In genomic region chr2:112826571-112826970, GRCm38 (mm10) we compare ENCODE assay signal across 32 mouse cellular contexts.
DNase-seq lines count a peak whose midpoint lies in the region; ATAC-seq and TF ChIP-seq lines count a peak whose summit lies in the region.
"Had no signal": no experiment of that assay in that cellular context is flagged by ENCODE, and none has a peak within 500 bp of the region (broad histone marks: within the 10 kb centered on the region; RNA-seq: fewer than 3 reads in every experiment).

No protein-coding gene starts in this region.

- WGBS in lung, embryonic 14.5 days, result 21% methylated on average over 4 of the region's 4 CpGs
- WGBS in embryonic facial prominence, embryonic 14.5 days, result 30% methylated on average over 4 of the region's 4 CpGs
- 37% methylated on average over 4 of the region's 4 CpGs for WGBS in heart, embryonic 12.5 days
- WGBS in stomach, postnatal 0 days, result 25% methylated on average over 4 of the region's 4 CpGs

- no peaks in the 10 kb centered on the region for H3K4me1 ChIP-seq in lung, embryonic 14.5 days (ENCODE audit: insufficient read depth)
- H3K4me1 ChIP-seq in embryonic facial prominence, embryonic 14.5 days (ENCODE audit: control insufficient read depth, insufficient read depth, low read length), result no peaks in the 10 kb centered on the region
- no peaks in the 10 kb centered on the region for H3K4me1 ChIP-seq in heart, embryonic 12.5 days (replicated peaks)
- no peaks in the 10 kb centered on the region for H3K4me1 ChIP-seq in stomach, postnatal 0 days (replicated peaks; ENCODE audit: control insufficient read depth, insufficient read depth)
- H3K4me1 ChIP-seq: heart, embryonic 15.5 days; neural tube, embryonic 15.5 days; stomach, embryonic 15.5 days had no signal

- no peak overlapping the region for H3K27ac ChIP-seq in lung, embryonic 14.5 days (ENCODE audit: low read depth)
- no peak overlapping the region for H3K27ac ChIP-seq in embryonic facial prominence, embryonic 14.5 days (replicated peaks; ENCODE audit: low read depth, low read length)
- H3K27ac ChIP-seq in heart, embryonic 12.5 days (ENCODE audit: poor library complexity, severe bottlenecking), result no peak overlapping the region
- no peak overlapping the region for H3K27ac ChIP-seq in stomach, postnatal 0 days (replicated peaks)
- H3K27ac ChIP-seq: embryonic facial prominence, embryonic 12.5 days; forebrain, embryonic 10.5 days; heart, embryonic 15.5 days; hindbrain, embryonic 13.5 days; limb, embryonic 12.5 days; macrophage; neural tube, embryonic 15.5 days; stomach, embryonic 15.5 days had no signal

- no peaks in the 10 kb centered on the region for H3K36me3 ChIP-seq in lung, embryonic 14.5 days (ENCODE audit: insufficient read depth)
- H3K36me3 ChIP-seq in embryonic facial prominence, embryonic 14.5 days (ENCODE audit: control insufficient read depth, insufficient read depth, low read length), result no peaks in the 10 kb centered on the region
- H3K36me3 ChIP-seq in heart, embryonic 12.5 days, result no peaks in the 10 kb centered on the region
- no peaks in the 10 kb centered on the region for H3K36me3 ChIP-seq in stomach, postnatal 0 days (ENCODE audit: control insufficient read depth, insufficient read depth, low read length)
- H3K36me3 ChIP-seq: embryonic facial prominence, embryonic 12.5 days; forebrain, embryonic 10.5 days; heart, embryonic 15.5 days; hindbrain, embryonic 13.5 days; limb, embryonic 12.5 days; neural tube, embryonic 15.5 days; stomach, embryonic 15.5 days had no signal

- H3K4me3 ChIP-seq in lung, embryonic 14.5 days (ENCODE audit: low read depth, low read length), result no peak overlapping the region
- H3K4me3 ChIP-seq in embryonic facial prominence, embryonic 14.5 days (ENCODE audit: low read depth, low read length), result no peak overlapping the region
- H3K4me3 ChIP-seq in heart, embryonic 12.5 days, result no peak overlapping the region
- no peak overlapping the region for H3K4me3 ChIP-seq in stomach, postnatal 0 days (ENCODE audit: low read depth, low read length)
- H3K4me3 ChIP-seq: embryonic facial prominence, embryonic 12.5 days; forebrain, embryonic 10.5 days; heart, embryonic 15.5 days; hindbrain, embryonic 13.5 days; limb, embryonic 12.5 days; neural tube, embryonic 15.5 days; stomach, embryonic 15.5 days had no signal

- H3K9me3 ChIP-seq in lung, embryonic 14.5 days (ENCODE audit: low read depth, low read length), result no peaks in the 10 kb centered on the region
- no peaks in the 10 kb centered on the region for H3K9me3 ChIP-seq in embryonic facial prominence, embryonic 14.5 days (ENCODE audit: control insufficient read depth, low read length)
- no peaks in the 10 kb centered on the region for H3K9me3 ChIP-seq in heart, embryonic 12.5 days (replicated peaks)
- no peaks in the 10 kb centered on the region for H3K9me3 ChIP-seq in stomach, postnatal 0 days (ENCODE audit: control insufficient read depth, low read length)
- H3K9me3 ChIP-seq: embryonic facial prominence, embryonic 12.5 days; forebrain, embryonic 10.5 days; heart, embryonic 15.5 days; hindbrain, embryonic 13.5 days; limb, embryonic 12.5 days; neural tube, embryonic 15.5 days; stomach, embryonic 15.5 days had no signal

- TF ChIP-seq EP300 in stomach, postnatal 0 days (optimal IDR thresholded peaks at IDR 0.05), result no peak

- peak; percentile 15 for DNase-seq in lung, embryonic 14.5 days
- DNase-seq in lung, adult 18-20 months, result no peak
- peak; percentile 36 for DNase-seq in embryo, embryonic 10.5 days (ENCODE audit: low spot score)
- DNase-seq in embryonic facial prominence, embryonic 14.5 days (ENCODE audit: low spot score), result peak; percentile 10
- no peak for DNase-seq in stomach, postnatal 0 days (ENCODE audit: low spot score)
- DNase-seq in T-cell, adult 2 months (ENCODE audit: low spot score), result no peak
- DNase-seq: adrenal gland, adult 8-10 months; cerebellum, adult 8-10 months; cerebellum, postnatal 36 days; gastrocnemius, postnatal 14 days; heart, postnatal 36 days; kidney, adult 9 months; kidney, postnatal 10 days; layer of hippocampus, adult 9-11 months; lung, postnatal 10 days; midbrain, embryonic 14.5 days; retina, postnatal 1 day; right cerebral cortex, postnatal 14 days; thymus, adult 2 months; thymus, postnatal 4 days had no signal

- ATAC-seq in lung, embryonic 14.5 days (ENCODE audit: insufficient read depth), result no peak
- no peak for ATAC-seq in embryonic facial prominence, embryonic 14.5 days (ENCODE audit: low read depth)
- ATAC-seq in heart, embryonic 12.5 days (ENCODE audit: insufficient number of reproducible peaks, low FRiP score), result no peak
- no peak for ATAC-seq in stomach, postnatal 0 days (ENCODE audit: low FRiP score, low TSS enrichment)
- ATAC-seq: forebrain, embryonic 16.5 days; intestine, postnatal 0 days had no signal

- no peaks in the 10 kb centered on the region for H3K27me3 ChIP-seq in lung, embryonic 14.5 days (ENCODE audit: insufficient read depth, low read length)
- no peaks in the 10 kb centered on the region for H3K27me3 ChIP-seq in embryonic facial prominence, embryonic 14.5 days (replicated peaks; ENCODE audit: control insufficient read depth, insufficient read depth, low read length)
- no peaks in the 10 kb centered on the region for H3K27me3 ChIP-seq in heart, embryonic 12.5 days (replicated peaks)
- H3K27me3 ChIP-seq in stomach, postnatal 0 days (ENCODE audit: control insufficient read depth, insufficient read depth, low read length), result no peaks in the 10 kb centered on the region
- H3K27me3 ChIP-seq: embryonic facial prominence, embryonic 12.5 days; heart, embryonic 15.5 days; hindbrain, embryonic 13.5 days; limb, embryonic 12.5 days; neural tube, embryonic 15.5 days; stomach, embryonic 15.5 days had no signal

- H3K9ac ChIP-seq in lung, embryonic 14.5 days, result no peak overlapping the region
- no peak overlapping the region for H3K9ac ChIP-seq in embryonic facial prominence, embryonic 14.5 days (ENCODE audit: low read depth, low read length)
- no peak overlapping the region for H3K9ac ChIP-seq in heart, embryonic 12.5 days
- no peak overlapping the region for H3K9ac ChIP-seq in stomach, postnatal 0 days (ENCODE audit: low read length)
- H3K9ac ChIP-seq: embryonic facial prominence, embryonic 12.5 days; heart, embryonic 15.5 days; hindbrain, embryonic 13.5 days; limb, embryonic 12.5 days; neural tube, embryonic 15.5 days; stomach, embryonic 15.5 days had no signal

- no peak overlapping the region for H3K4me2 ChIP-seq in lung, embryonic 14.5 days
- H3K4me2 ChIP-seq in embryonic facial prominence, embryonic 14.5 days (ENCODE audit: low read depth, low read length), result no peak overlapping the region
- H3K4me2 ChIP-seq in heart, embryonic 12.5 days, result no peak overlapping the region
- no peak overlapping the region for H3K4me2 ChIP-seq in stomach, postnatal 0 days (replicated peaks; ENCODE audit: low read depth)
- H3K4me2 ChIP-seq: embryonic facial prominence, embryonic 12.5 days; heart, embryonic 15.5 days; hindbrain, embryonic 13.5 days; limb, embryonic 12.5 days; liver, embryonic 11.5 days; neural tube, embryonic 15.5 days; stomach, embryonic 15.5 days had no signal

- TF ChIP-seq CTCF in lung, embryonic 14.5 days (IDR thresholded peaks at IDR 0.05; ENCODE audit: low read depth), result no peak
- no peak for TF ChIP-seq CTCF in stomach, postnatal 0 days (IDR thresholded peaks at IDR 0.05; ENCODE audit: low read depth)

Comparison
In these comparisons a context has a peak if more than half of its experiments do, and no peak if none do; other contexts are left out.
1. DNase-seq: peak in lung, embryonic 14.5 days (single experiment), embryo, embryonic 10.5 days (single experiment) and embryonic facial prominence, embryonic 14.5 days (single experiment); none in lung, adult 18-20 months (0 of 2), stomach, postnatal 0 days (single experiment) and T-cell, adult 2 months (single experiment).